Mouse (Mus musculus) liver, postnatal 0 days (tissue): ENCODE measurements around the gene 1700018F24Rik. TPM values are rescaled to one million over a fixed set of nuclear protein-coding genes. Genes with fewer than 3 reads are reported as not detected.

Experiments used
- ATAC-seq: fragments of 200-750 bp; cut with Nextera tagmentation; 2 replicates; pipeline ENCODE4 v1.8.0; 2017; ENCODE audit warnings: mild to moderate bottlenecking, moderate library complexity
- DNase-seq: peaks from one replicate; pipeline ENCODE4 v3.0.0-alpha.2; 2016
- H3K27ac ChIP-seq: fragments of 300-500 bp; sonication (generic); 2 replicates; pipeline ENCODE4 v1.5.1; 2014; ENCODE audit warnings: antibody characterized with exemption, moderate library complexity, mild to moderate bottlenecking, low read depth
- H3K27me3 ChIP-seq: fragments of 300-500 bp; sonication (generic); 2 replicates; pipeline ENCODE4 v1.6.1; 2014; ENCODE audit warnings: low read length, control low read depth, mixed read lengths; ENCODE audit not compliant: insufficient read depth
- H3K36me3 ChIP-seq: fragments of 300-500 bp; sonication (generic); replicated peaks from 2 replicates; pipeline ENCODE4 v1.6.1; 2014; ENCODE audit warnings: mild to moderate bottlenecking, control low read depth, low read length, moderate library complexity, mixed read lengths; ENCODE audit not compliant: insufficient read depth
- H3K4me1 ChIP-seq: fragments of 300-500 bp; sonication (generic); 2 replicates; pipeline ENCODE4 v1.6.1; 2014; ENCODE audit warnings: antibody characterized with exemption, mild to moderate bottlenecking, control low read depth; ENCODE audit not compliant: insufficient read depth
- H3K4me2 ChIP-seq: fragments of 300-500 bp; sonication (generic); 2 replicates; pipeline ENCODE4 v1.6.1; 2014; ENCODE audit warnings: low read depth, mild to moderate bottlenecking, low read length, moderate library complexity, mixed read lengths
- H3K4me3 ChIP-seq: fragments of 300-500 bp; sonication (generic); 2 replicates; pipeline ENCODE4 v1.5.1; 2014; ENCODE audit warnings: low read depth, low read length
- H3K9ac ChIP-seq: fragments of 300-500 bp; sonication (generic); replicated peaks from 2 replicates; pipeline ENCODE4 v1.6.1; 2014; ENCODE audit warnings: mild to moderate bottlenecking, moderate library complexity
- H3K9me3 ChIP-seq: fragments of 300-500 bp; sonication (generic); 2 replicates; pipeline ENCODE4 v1.6.1; 2016; ENCODE audit warnings: mild to moderate bottlenecking, control low read depth, low read length, mixed read lengths
- CTCF ChIP-seq: sonication (generic); IDR thresholded peaks from 2 replicates; pipeline ENCODE4 v1.5.1; 2016; ENCODE audit warnings: antibody characterized with exemption, low read depth
- EP300 ChIP-seq: IDR thresholded peaks from 2 replicates; pipeline ENCODE4 v1.6.1; 2016; ENCODE audit warnings: antibody characterized with exemption, low read depth, mild to moderate bottlenecking
- WGBS: fragments of 180-500 bp; shearing (Covaris S2); extraction: QIAGEN DNeasy Blood & Tissue Kit; methylation state at CpG from one replicate; pipeline ENCODE4 v1.1.7; 2014; ENCODE audit not compliant: insufficient replicate concordance; 5-methylcytosine and 5-hydroxymethylcytosine counted together
- polyA plus RNA-seq: library from polyadenylated mRNA; unstranded; fragments of >200 nt; fragmentation: Nextera tagmentation; extraction: Ambion mirVana; gene quantifications from 2 replicates; pipeline ENCODE4 v1.2.1, GENCODE M21; 2015

Gene 1700018F24Rik
- polyA plus RNA-seq, 1 experiment from 2014 or later = not detected

DNA sequence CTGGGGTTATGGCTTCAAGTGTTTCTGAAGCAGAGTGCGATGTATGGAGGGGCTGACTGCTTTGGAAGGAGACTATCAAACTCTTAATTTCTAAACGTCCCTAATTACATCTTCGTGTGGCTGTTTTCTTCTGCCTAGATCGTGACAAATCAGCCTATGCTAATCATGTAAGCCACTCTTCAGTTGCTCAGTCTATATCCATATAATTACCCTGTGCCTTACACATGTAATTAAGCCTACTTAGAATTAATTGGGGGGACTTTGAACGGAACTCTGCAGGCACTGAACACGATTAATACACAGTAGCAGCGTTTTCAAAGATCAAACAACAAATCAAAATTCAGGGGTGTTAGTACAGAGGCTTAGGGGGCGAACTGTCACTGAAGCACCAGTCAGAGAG lies 15.1 kb downstream of the 1700018F24Rik start:
- no peak for TF ChIP-seq CTCF
- ATAC-seq = no peak
- WGBS = 80% methylated on average over 8 of the region's 8 CpGs
- no peaks in the 10 kb centered on the region for H3K27me3 ChIP-seq
- H3K36me3 ChIP-seq = no peaks in the 10 kb centered on the region
- no peak for DNase-seq
- no peak overlapping the region for H3K4me2 ChIP-seq
- H3K9ac ChIP-seq = no peak overlapping the region
- no peak overlapping the region for H3K4me3 ChIP-seq
- no peaks in the 10 kb centered on the region for H3K4me1 ChIP-seq
- no peaks in the 10 kb centered on the region for H3K9me3 ChIP-seq
- no peak overlapping the region for H3K27ac ChIP-seq

- DNase-seq (no peak), ATAC-seq (no peak)
These were observed 15.9 kb downstream of the 1700018F24Rik start for GRCm38 (mm10) chr5:145058722-145059121.

DNA sequence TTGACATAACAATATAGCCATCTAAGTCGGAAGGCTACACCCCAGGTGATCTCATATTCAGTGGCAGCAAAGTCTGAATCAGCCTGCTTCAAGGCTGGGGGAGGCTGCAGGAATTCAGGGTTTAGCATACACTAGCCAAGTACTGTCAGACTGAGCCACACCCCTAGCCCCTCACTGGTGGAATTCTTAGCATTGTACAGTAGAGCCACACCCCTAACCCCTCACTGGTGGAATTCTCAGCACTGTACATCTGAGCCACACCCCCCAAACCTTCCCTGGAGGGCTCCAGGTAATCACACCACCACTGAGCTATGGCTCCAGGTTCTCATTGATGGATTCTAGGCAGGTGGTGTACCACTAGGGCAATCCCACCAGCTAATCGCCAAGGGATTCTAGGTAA lies 16.7 kb downstream of the 1700018F24Rik start:
- Histone ChIP-seq H3K27ac (no peak overlapping the region), H3K4me2 (no peak overlapping the region), H3K9me3 (no peaks in the 10 kb centered on the region), H3K9ac (no peak overlapping the region), H3K4me1 (no peaks in the 10 kb centered on the region), H3K27me3 (no peaks in the 10 kb centered on the region), H3K4me3 (no peak overlapping the region), H3K36me3 (no peaks in the 10 kb centered on the region)
- WGBS = 65% methylated on average over 2 of the region's 2 CpGs
- ATAC-seq = no peak
- DNase-seq = no peak
- TF ChIP-seq CTCF = no peak
- no peak for TF ChIP-seq EP300

More at GRCm38 (mm10) chr5:145058722-145059121, 15.9 kb downstream of the 1700018F24Rik start:
- Histone ChIP-seq H3K9ac (no peak overlapping the region), H3K36me3 (no peaks in the 10 kb centered on the region), H3K4me1 (no peaks in the 10 kb centered on the region), H3K27me3 (no peaks in the 10 kb centered on the region), H3K27ac (no peak overlapping the region), H3K4me2 (no peak overlapping the region), H3K9me3 (no peaks in the 10 kb centered on the region), H3K4me3 (no peak overlapping the region)
- TF ChIP-seq EP300 = no peak
- TF ChIP-seq CTCF = no peak
- WGBS = 82% methylated on average over 7 of the region's 7 CpGs

DNA sequence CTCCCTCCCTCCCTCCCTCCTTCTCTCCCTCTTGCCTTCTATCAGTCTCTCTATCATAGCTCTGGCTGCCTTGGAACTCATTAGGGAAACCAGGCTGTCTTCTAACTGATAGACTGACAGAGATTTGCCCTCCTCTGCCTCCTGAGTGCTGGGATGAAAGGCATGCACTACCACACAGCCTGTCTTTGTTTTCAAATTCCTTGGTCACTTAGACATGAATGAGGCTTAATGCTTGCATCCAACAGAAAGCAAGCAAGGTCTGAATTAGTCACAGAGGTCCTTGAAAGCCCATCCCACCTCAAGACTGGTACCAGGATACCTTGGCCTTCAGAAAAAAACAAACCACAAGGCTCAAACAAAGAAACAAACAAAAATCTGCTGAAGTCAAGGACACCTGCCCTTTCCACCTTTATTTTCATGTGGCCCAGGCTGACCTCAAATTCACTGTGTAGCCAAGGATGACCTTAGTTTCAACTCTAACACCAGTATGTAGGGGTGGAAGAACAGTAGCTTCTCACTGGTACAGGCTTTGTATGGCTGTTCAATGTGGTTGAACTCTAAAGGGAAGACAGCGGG lies 22.1 kb downstream of the 1700018F24Rik start:
- Histone ChIP-seq H3K9me3 (no peaks in the 10 kb centered on the region), H3K4me1 (no peaks in the 10 kb centered on the region), H3K9ac (no peak overlapping the region), H3K27ac (no peak overlapping the region), H3K4me3 (no peak overlapping the region), H3K36me3 (no peaks in the 10 kb centered on the region), H3K27me3 (no peaks in the 10 kb centered on the region), H3K4me2 (no peak overlapping the region)
- WGBS = 88% methylated on average over 1 of the region's 1 CpGs
- no peak for TF ChIP-seq CTCF
- TF ChIP-seq EP300 = no peak
- DNase-seq (no peak), ATAC-seq (no peak)

DNA sequence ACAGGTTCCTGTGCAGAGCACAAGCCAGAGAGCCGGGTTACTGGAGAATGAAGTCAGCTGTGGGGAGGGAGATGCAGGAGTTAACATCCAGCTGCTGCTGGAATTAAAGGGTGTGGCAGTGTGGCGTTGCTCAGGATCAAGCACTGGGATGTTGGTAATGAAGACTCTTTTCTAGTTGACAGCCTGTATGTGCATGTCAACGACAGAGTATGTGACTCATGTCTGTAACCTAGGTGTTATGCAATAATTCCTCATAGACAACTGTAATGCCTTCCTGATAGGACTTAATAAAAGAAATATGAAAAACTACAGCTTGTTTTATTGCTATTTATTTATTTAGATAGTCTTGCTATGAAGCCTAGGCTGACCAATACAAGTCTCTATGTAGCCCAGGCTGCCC lies 26.1 kb downstream of the 1700018F24Rik start:
- Histone ChIP-seq H3K9ac (no peak overlapping the region), H3K27me3 (no peaks in the 10 kb centered on the region), H3K4me1 (no peaks in the 10 kb centered on the region), H3K4me2 (no peak overlapping the region), H3K36me3 (no peaks in the 10 kb centered on the region), H3K27ac (no peak overlapping the region), H3K4me3 (no peak overlapping the region), H3K9me3 (no peaks in the 10 kb centered on the region)
- ATAC-seq (no peak), DNase-seq (no peak)
- 44% methylated on average over 3 of the region's 3 CpGs for WGBS
- TF ChIP-seq EP300 (no peak), CTCF (no peak)

GRCm38 (mm10) chr5:145069707-145070106 lies 26.9 kb downstream of the 1700018F24Rik start:
- H3K9me3 ChIP-seq = no peaks in the 10 kb centered on the region
- no peak overlapping the region for H3K9ac ChIP-seq
- no peak overlapping the region for H3K4me3 ChIP-seq
- DNase-seq = peak; percentile 74
- no peak for ATAC-seq
- WGBS = 4% methylated on average over 5 of the region's 5 CpGs
- H3K4me1 ChIP-seq = no peaks in the 10 kb centered on the region
- TF ChIP-seq CTCF (peak; percentile 88), EP300 (no peak)
- H3K4me2 ChIP-seq = no peak overlapping the region
- H3K36me3 ChIP-seq = no peaks in the 10 kb centered on the region
- H3K27ac ChIP-seq = no peak overlapping the region
- H3K27me3 ChIP-seq = no peaks in the 10 kb centered on the region

DNA sequence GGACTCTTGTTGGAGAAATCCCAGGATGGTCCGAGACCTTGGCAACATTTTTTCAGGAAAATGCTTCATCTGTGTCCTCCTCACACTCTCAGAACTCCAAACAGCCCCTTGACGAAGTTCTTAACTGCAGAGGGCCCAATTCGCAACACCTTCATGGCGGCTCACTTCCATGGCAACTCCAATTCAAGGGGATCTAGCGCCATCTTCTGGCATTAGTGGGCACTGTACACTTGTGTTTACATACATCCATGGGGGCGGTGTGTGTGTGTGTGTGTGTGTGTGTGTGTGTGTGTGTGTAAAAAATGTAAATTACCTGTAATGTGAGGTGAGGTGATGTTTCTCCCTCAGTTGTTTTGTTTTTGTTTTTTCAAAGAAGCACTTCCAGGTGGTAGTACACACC lies 28.6 kb downstream of the 1700018F24Rik start:
- no peak overlapping the region for H3K27ac ChIP-seq
- DNase-seq (peak; percentile 25), ATAC-seq (no peak)
- no peaks in the 10 kb centered on the region for H3K27me3 ChIP-seq
- no peaks in the 10 kb centered on the region for H3K9me3 ChIP-seq
- TF ChIP-seq EP300 (no peak), CTCF (peak; percentile 58)
- no peak overlapping the region for H3K4me3 ChIP-seq
- H3K9ac ChIP-seq = no peak overlapping the region
- WGBS = 51% methylated on average over 6 of the region's 6 CpGs
- no peaks in the 10 kb centered on the region for H3K4me1 ChIP-seq
- H3K36me3 ChIP-seq = no peaks in the 10 kb centered on the region
- no peak overlapping the region for H3K4me2 ChIP-seq
